Mouse (Mus musculus) mouse trophoblast stem cell (cell line): Measurements from ENCODE around the gene Gm45233.

ENCODE experiments used
- in situ Hi-C, 2 experiments: fragments of 300-500 bp; cut with MseI, MboI; formaldehyde crosslinking; loops; 2 replicates in 1 of 2; 3 replicates in 1 of 2; pipeline ENCODE4 v1.15.1; 2025

Gm45233 gene

DNA sequence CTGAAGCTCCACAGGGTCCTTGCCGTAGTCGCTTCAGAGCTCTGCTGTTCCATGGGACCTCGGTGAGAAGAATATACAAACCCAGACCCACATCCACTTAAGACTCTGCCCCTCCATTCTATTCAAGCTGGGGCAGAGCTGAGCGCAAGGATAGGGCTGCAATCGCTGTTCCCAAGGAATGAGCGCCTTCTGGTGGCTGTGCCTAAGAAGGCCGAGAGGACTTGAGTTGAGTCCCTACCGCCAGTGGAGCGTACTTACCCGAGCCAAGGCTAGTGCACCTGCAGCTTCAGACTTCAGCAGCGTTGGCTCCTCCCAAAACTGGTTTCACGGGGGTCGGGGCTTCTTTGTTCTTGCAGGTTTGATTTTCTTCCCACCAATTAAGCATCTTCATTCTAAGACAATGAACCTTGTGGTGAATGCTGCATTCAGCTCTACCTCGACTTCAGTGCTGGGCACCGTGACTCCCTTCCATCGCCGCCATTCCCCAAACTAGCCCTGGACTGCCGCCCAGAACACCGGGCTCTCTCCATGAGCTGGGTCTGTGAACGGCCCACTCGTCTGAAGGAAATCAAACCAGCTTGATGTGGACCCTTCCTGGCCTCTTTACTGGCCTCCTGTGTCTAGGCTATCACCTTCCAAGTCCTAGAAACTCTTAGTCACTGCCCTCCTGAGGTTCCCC lies 51.6 kb downstream of the Gm45233 start:
- in situ Hi-C loops, result no loop called here

- in situ Hi-C loops, result no loop called here
Observed at GRCm38 (mm10) chr7:43511707-43512478, 68.0 kb downstream of the Gm45233 start.

GRCm38 (mm10) chr7:43512519-43512918 lies 68.6 kb downstream of the Gm45233 start:
- in situ Hi-C loops, result no loop called here
